Mouse (Mus musculus) adrenal gland (tissue): ENCODE measurements around the gene Maff.

Experiments
- intact Hi-C: fragments of 180-260 bp; cut with DNase I; formaldehyde crosslinking; loops from one replicate; pipeline ENCODE4 v1.15.1; 2025
- microRNA-seq, 2 experiments: library from miRNA; unstranded; fragments of <30 nt; microRNA quantifications; one replicate each; pipeline ENCODE4; 2019

Gene Maff

GRCm38 (mm10) chr15:79390434-79390833 lies 44.0 kb downstream of the Maff start:
- intact Hi-C loops: no loop called here

GRCm38 (mm10) chr15:79391447-79392093 lies 45.1 kb downstream of the Maff start:
- intact Hi-C loops: no loop called here

GRCm38 (mm10) chr15:79392527-79392926 lies 46.1 kb downstream of the Maff start:
- intact Hi-C loops: no loop called here

GRCm38 (mm10) chr15:79393101-79393500 lies 46.7 kb downstream of the Maff start:
- intact Hi-C loops: no loop called here

GRCm38 (mm10) chr15:79394842-79395241 lies 48.4 kb downstream of the Maff start:
- intact Hi-C loops: no loop called here

GRCm38 (mm10) chr15:79395281-79395680 lies 48.9 kb downstream of the Maff start:
- intact Hi-C loops: no loop called here

GRCm38 (mm10) chr15:79396736-79397135 lies 50.3 kb downstream of the Maff start:
- intact Hi-C loops: no loop called here

- intact Hi-C loops: no loop called here
Observed at GRCm38 (mm10) chr15:79399231-79400052, 53.0 kb downstream of the Maff start.

GRCm38 (mm10) chr15:79400134-79400974 lies 53.9 kb downstream of the Maff start:
- intact Hi-C loops: no loop called here

GRCm38 (mm10) chr15:79400975-79401365 lies 54.5 kb downstream of the Maff start:
- intact Hi-C loops: no loop called here

- intact Hi-C loops: no loop called here
Observed at GRCm38 (mm10) chr15:79402176-79402575, 55.8 kb downstream of the Maff start.

- intact Hi-C loops: no loop called here
Observed at GRCm38 (mm10) chr15:79402836-79403762, 56.7 kb downstream of the Maff start, which contains the start of gene Tmem184b. TSS of gene Tmem184b (minus strand) at chr15:79403569.

- intact Hi-C loops: no loop called here
Observed at GRCm38 (mm10) chr15:79403763-79404210, 57.4 kb downstream of the Maff start.

- intact Hi-C loops: no loop called here
Observed at GRCm38 (mm10) chr15:79404277-79404676, 57.9 kb downstream of the Maff start.

GRCm38 (mm10) chr15:79406564-79406963 lies 60.1 kb downstream of the Maff start:
- intact Hi-C loops: loop anchor here (5.0 kb wide), 1 partner anchor 41 kb away; no protein-coding TSS in a partner anchor

Small RNAs within 50 kb of the gene (microRNA-seq; reads per million reads assigned to microRNA genes)
- 1.4 to 1.9 reads per million in 2 experiments for gene Mir1943
